Mouse (Mus musculus) heart, embryonic 10.5 days (tissue): ENCODE measurements around the gene Inpp5k. TPM values are rescaled to one million over a fixed set of nuclear protein-coding genes. Genes with fewer than 3 reads are reported as not detected.
"Not testable (repeated sequence)": the region's sequence is repeated elsewhere in the genome, so short reads cannot be mapped to it uniquely, and the experiment has no call there.

ENCODE experiments used
- DNase-seq: peaks from one replicate; pipeline ENCODE4 v3.0.0-alpha.2; 2017; ENCODE audit warnings: low spot score
- H3K27ac ChIP-seq: fragments of 300-500 bp; sonication (generic); 2 replicates; pipeline ENCODE4 v1.5.1; 2016; ENCODE audit warnings: mild to moderate bottlenecking
- H3K27me3 ChIP-seq: fragments of 300-500 bp; sonication (generic); 2 replicates; pipeline ENCODE4 v1.6.1; 2016; ENCODE audit warnings: mild to moderate bottlenecking; ENCODE audit not compliant: poor library complexity, insufficient read depth, severe bottlenecking
- H3K36me3 ChIP-seq: fragments of 300-500 bp; sonication (generic); 2 replicates; pipeline ENCODE4 v1.6.1; 2016; ENCODE audit warnings: mild to moderate bottlenecking, moderate library complexity
- H3K4me1 ChIP-seq: fragments of 300-500 bp; sonication (generic); 2 replicates; pipeline ENCODE4 v1.6.1; 2016; ENCODE audit warnings: mild to moderate bottlenecking
- H3K4me3 ChIP-seq: fragments of 300-500 bp; sonication (generic); 2 replicates; pipeline ENCODE4 v1.5.1; 2016; ENCODE audit warnings: mild to moderate bottlenecking, moderate library complexity
- H3K9me3 ChIP-seq: fragments of 300-500 bp; sonication (generic); 2 replicates; pipeline ENCODE4 v1.6.1; 2016; ENCODE audit warnings: mild to moderate bottlenecking, moderate library complexity
- WGBS: fragments of 180-500 bp; shearing (Covaris S2); methylation state at CpG from one replicate; pipeline ENCODE4 v1.1.7; 2016; 5-methylcytosine and 5-hydroxymethylcytosine counted together
- polyA plus RNA-seq: library from polyadenylated mRNA; unstranded; fragments of >200 nt; fragmentation: Nextera tagmentation; extraction: Ambion mirVana; gene quantifications from 2 replicates; pipeline ENCODE4 v1.2.1, GENCODE M21; 2016

Inpp5k gene
- polyA plus RNA-seq, 1 experiment from 2014 or later: 16.9 TPM

GRCm38 (mm10) chr11:75678747-75679438 is 48.1 kb downstream of the Inpp5k start, which contains the start of gene Crk:
Crk (plus strand) TSS chr11:75679259.
- H3K9me3 ChIP-seq: no peaks in the 10 kb centered on the region
- under 1% methylated on average over 55 of the region's 55 CpGs for WGBS
- peak within 1 kb of the TSS; percentile 79 for H3K4me3 ChIP-seq
- DNase-seq: peak; percentile 99
- peak within 1 kb of the TSS; percentile 93 for H3K27ac ChIP-seq
- H3K27me3 ChIP-seq: no peaks in the 10 kb centered on the region
- peaks cover 22% of the 10 kb centered on the region for H3K36me3 ChIP-seq
- H3K4me1 ChIP-seq: peaks cover 17% of the 10 kb centered on the region

- peaks cover 17% of the 10 kb centered on the region for H3K4me1 ChIP-seq
- DNase-seq: peak; percentile 89
- WGBS: under 1% methylated on average over 43 of the region's 43 CpGs
Observed at GRCm38 (mm10) chr11:75679439-75680171, 48.8 kb downstream of the Inpp5k start.

GRCm38 (mm10) chr11:75684462-75684861 is 53.7 kb downstream of the Inpp5k start:
- no peaks in the 10 kb centered on the region for H3K27me3 ChIP-seq
- 94% methylated on average over 5 of the region's 5 CpGs for WGBS
- no peak overlapping the region for H3K27ac ChIP-seq
- H3K36me3 ChIP-seq: peaks cover 32% of the 10 kb centered on the region
- H3K4me1 ChIP-seq: peaks cover 16% of the 10 kb centered on the region
- DNase-seq: no peak
- H3K9me3 ChIP-seq: no peaks in the 10 kb centered on the region
- no peak overlapping the region for H3K4me3 ChIP-seq

More at GRCm38 (mm10) chr11:75679439-75680171, 48.8 kb downstream of the Inpp5k start:
- Histone ChIP-seq H3K9me3 (no peaks in the 10 kb centered on the region), H3K27me3 (no peaks in the 10 kb centered on the region), H3K27ac (peak overlapping the region; percentile 93), H3K4me3 (peak overlapping the region; percentile 79), H3K36me3 (peaks cover 25% of the 10 kb centered on the region)

- no peaks in the 10 kb centered on the region for H3K9me3 ChIP-seq
- WGBS: 80% methylated on average over 2 of the region's 2 CpGs
- H3K4me1 ChIP-seq: peaks cover 16% of the 10 kb centered on the region
- H3K4me3 ChIP-seq: no peak overlapping the region
- H3K27me3 ChIP-seq: no peaks in the 10 kb centered on the region
- no peak for DNase-seq
- peaks cover 36% of the 10 kb centered on the region for H3K36me3 ChIP-seq
- no peak overlapping the region for H3K27ac ChIP-seq
Observed at GRCm38 (mm10) chr11:75684956-75685355, 54.2 kb downstream of the Inpp5k start.

GRCm38 (mm10) chr11:75687343-75687993 is 56.7 kb downstream of the Inpp5k start:
- 37% methylated on average over 2 of the region's 2 CpGs for WGBS
- Histone ChIP-seq H3K9me3 (no peaks in the 10 kb centered on the region), H3K27ac (no peak overlapping the region)

GRCm38 (mm10) chr11:75688132-75688531 is 57.3 kb downstream of the Inpp5k start:
- no peaks in the 10 kb centered on the region for H3K9me3 ChIP-seq
- H3K4me3 ChIP-seq: no peak overlapping the region
- WGBS: 78% methylated on average over 2 of the region's 2 CpGs
- H3K27me3 ChIP-seq: no peaks in the 10 kb centered on the region
- peaks cover 52% of the 10 kb centered on the region for H3K36me3 ChIP-seq
- peaks cover 6% of the 10 kb centered on the region; the same call in 1 of the 2 replicates for H3K4me1 ChIP-seq
- DNase-seq: peak; percentile 25
- H3K27ac ChIP-seq: no peak overlapping the region

More at GRCm38 (mm10) chr11:75687343-75687993, 56.7 kb downstream of the Inpp5k start:
- no peak overlapping the region for H3K4me3 ChIP-seq
- peaks cover 52% of the 10 kb centered on the region for H3K36me3 ChIP-seq
- DNase-seq: no peak
- no peaks in the 10 kb centered on the region for H3K27me3 ChIP-seq
- H3K4me1 ChIP-seq: peaks cover 6% of the 10 kb centered on the region; the same call in 1 of the 2 replicates

GRCm38 (mm10) chr11:75689977-75690376 is 59.2 kb downstream of the Inpp5k start:
- Histone ChIP-seq H3K4me3 (no peak overlapping the region), H3K9me3 (no peaks in the 10 kb centered on the region), H3K4me1 (peaks cover 6% of the 10 kb centered on the region; the same call in 1 of the 2 replicates), H3K27ac (no peak overlapping the region), H3K36me3 (peaks cover 52% of the 10 kb centered on the region), H3K27me3 (no peaks in the 10 kb centered on the region)
- WGBS: 92% methylated on average over 1 of the region's 1 CpGs
- DNase-seq: no peak

GRCm38 (mm10) chr11:75691047-75691446 is 60.3 kb downstream of the Inpp5k start:
- Histone ChIP-seq H3K9me3 (no peaks in the 10 kb centered on the region), H3K36me3 (peaks cover 58% of the 10 kb centered on the region)

GRCm38 (mm10) chr11:75693570-75693969 is 62.8 kb downstream of the Inpp5k start:
- WGBS: 91% methylated on average over 5 of the region's 5 CpGs
- no peak overlapping the region for H3K4me3 ChIP-seq
- no peaks in the 10 kb centered on the region for H3K4me1 ChIP-seq
- DNase-seq: peak; percentile 51
- H3K27ac ChIP-seq: no peak overlapping the region
- H3K9me3 ChIP-seq: no peaks in the 10 kb centered on the region
- H3K27me3 ChIP-seq: no peaks in the 10 kb centered on the region
- peaks cover 82% of the 10 kb centered on the region for H3K36me3 ChIP-seq

More at GRCm38 (mm10) chr11:75691047-75691446, 60.3 kb downstream of the Inpp5k start:
- Histone ChIP-seq H3K4me3 (no peak overlapping the region), H3K27ac (no peak overlapping the region), H3K27me3 (no peaks in the 10 kb centered on the region), H3K4me1 (peaks cover 6% of the 10 kb centered on the region; the same call in 1 of the 2 replicates)
- DNase-seq: no peak

- H3K4me1 ChIP-seq, H3K9me3 ChIP-seq, DNase-seq, H3K27me3 ChIP-seq, H3K27ac ChIP-seq, H3K4me3 ChIP-seq: not testable (repeated sequence)
- WGBS: 98% methylated on average over 3 of the region's 3 CpGs
- H3K36me3 ChIP-seq: peaks cover 90% of the 10 kb centered on the region
Observed at GRCm38 (mm10) chr11:75697464-75697863, 66.7 kb downstream of the Inpp5k start.
